ENCODE assay signal across 10 mouse cellular contexts in genomic region chr13:13835180-13835579, GRCm38 (mm10). TPM values are rescaled to one million over a fixed set of nuclear protein-coding genes. Genes with fewer than 3 reads are reported as not detected.
DNase-seq lines count a peak whose midpoint lies in the region; ATAC-seq and TF ChIP-seq lines count a peak whose summit lies in the region.
"Had no signal": no experiment of that assay in that cellular context is flagged by ENCODE, and none has a peak within 500 bp of the region (broad histone marks: within the 10 kb centered on the region; RNA-seq: fewer than 3 reads in every experiment).

No protein-coding gene starts in this region.

- H3K4me3 ChIP-seq in midbrain, embryonic 10.5 days = no peak overlapping the region
- no peak overlapping the region for H3K4me3 ChIP-seq in midbrain, embryonic 14.5 days (replicated peaks; ENCODE audit: low read depth, low read length)
- no peak overlapping the region for H3K4me3 ChIP-seq in liver, postnatal 0 days (ENCODE audit: low read depth, low read length)
- H3K4me3 ChIP-seq: megakaryocyte, embryonic 14.5 days had no signal

- no peak for ATAC-seq in midbrain, embryonic 14.5 days (ENCODE audit: low FRiP score, low TSS enrichment)
- ATAC-seq in liver, postnatal 0 days = no peak

- no peak for TF ChIP-seq EP300 in liver, postnatal 0 days (IDR thresholded peaks at IDR 0.05; ENCODE audit: low read depth)

- peaks cover 18% of the 10 kb centered on the region for H3K9me3 ChIP-seq in midbrain, embryonic 10.5 days (replicated peaks)
- 0 out of 2 replicates have a peak, but pooled peaks cover 4% of the 10 kb centered on the region for H3K9me3 ChIP-seq in midbrain, embryonic 14.5 days (ENCODE audit: control insufficient read depth, low read length)
- H3K9me3 ChIP-seq in liver, postnatal 0 days (ENCODE audit: low read length) = 0 out of 2 replicates have a peak, but pooled peaks cover 4% of the 10 kb centered on the region

- H3K36me3 ChIP-seq in midbrain, embryonic 10.5 days = no peaks in the 10 kb centered on the region
- H3K36me3 ChIP-seq in midbrain, embryonic 14.5 days (ENCODE audit: control insufficient read depth, insufficient read depth, low read length) = no peaks in the 10 kb centered on the region
- no peaks in the 10 kb centered on the region for H3K36me3 ChIP-seq in liver, postnatal 0 days (replicated peaks; ENCODE audit: insufficient read depth, low read length)

- peak; percentile 12 for DNase-seq in embryo, embryonic 10.5 days (ENCODE audit: low spot score)
- no peak for DNase-seq in embryo, embryonic 10 days (ENCODE audit: low spot score)
- peak; percentile 18 for DNase-seq in midbrain, embryonic 10.5 days (ENCODE audit: low spot score)
- no peak for DNase-seq in midbrain, embryonic 14.5 days
- DNase-seq in liver, postnatal 0 days = peak; percentile 33
- DNase-seq in thymus, postnatal 4 days = peak; percentile 76
- no peak for DNase-seq in left cerebral cortex, adult 9 months (ENCODE audit: low spot score in 2 of 2)
- no peak for DNase-seq in urinary bladder, postnatal 10 days (ENCODE audit: low spot score)

- no peak overlapping the region for H3K9ac ChIP-seq in midbrain, embryonic 14.5 days (replicated peaks; ENCODE audit: low read length)
- no peak overlapping the region for H3K9ac ChIP-seq in liver, postnatal 0 days (replicated peaks)
- H3K9ac ChIP-seq: hindbrain, embryonic 14.5 days had no signal

- H3K4me2 ChIP-seq in midbrain, embryonic 14.5 days (ENCODE audit: low read length) = no peak overlapping the region
- no peak overlapping the region for H3K4me2 ChIP-seq in liver, postnatal 0 days (ENCODE audit: low read depth, low read length)
- H3K4me2 ChIP-seq: hindbrain, embryonic 14.5 days had no signal

- WGBS in midbrain, embryonic 10.5 days = 66% methylated on average over 2 of the region's 2 CpGs
- WGBS in midbrain, embryonic 14.5 days = 64% methylated on average over 2 of the region's 2 CpGs
- WGBS in liver, postnatal 0 days (ENCODE audit: insufficient replicate concordance) = 49% methylated on average over 2 of the region's 2 CpGs

- H3K27me3 ChIP-seq in midbrain, embryonic 10.5 days (ENCODE audit: low read depth, poor library complexity, severe bottlenecking) = no peaks in the 10 kb centered on the region
- no peaks in the 10 kb centered on the region for H3K27me3 ChIP-seq in midbrain, embryonic 14.5 days (ENCODE audit: control insufficient read depth, insufficient read depth, low read length)
- no peaks in the 10 kb centered on the region for H3K27me3 ChIP-seq in liver, postnatal 0 days (ENCODE audit: insufficient read depth, low read length)
- H3K27me3 ChIP-seq: megakaryocyte, embryonic 14.5 days had no signal

- H3K4me1 ChIP-seq in midbrain, embryonic 10.5 days = no peaks in the 10 kb centered on the region
- H3K4me1 ChIP-seq in midbrain, embryonic 14.5 days (ENCODE audit: control insufficient read depth, insufficient read depth, low read length) = no peaks in the 10 kb centered on the region
- H3K4me1 ChIP-seq in liver, postnatal 0 days (ENCODE audit: insufficient read depth) = no peaks in the 10 kb centered on the region
- H3K4me1 ChIP-seq: megakaryocyte, embryonic 14.5 days had no signal

- no peak overlapping the region for H3K27ac ChIP-seq in midbrain, embryonic 10.5 days (replicated peaks)
- no peak overlapping the region for H3K27ac ChIP-seq in midbrain, embryonic 14.5 days (replicated peaks; ENCODE audit: low read depth, low read length)
- no peak overlapping the region for H3K27ac ChIP-seq in liver, postnatal 0 days (ENCODE audit: low read depth)
- H3K27ac ChIP-seq: hindbrain, embryonic 14.5 days had no signal

- TF ChIP-seq CTCF in liver, postnatal 0 days (IDR thresholded peaks at IDR 0.05; ENCODE audit: low read depth) = peak; percentile 72

RNA-seq across cellular contexts. Expression of gene Gng4, which starts 51.3 kb away (rescaled TPM):
- 0.53 and 1.4 TPM in 2 replicates for polyA plus RNA-seq in midbrain, embryonic 10.5 days (2016; fragmentation: Nextera tagmentation; extraction: Ambion mirVana)
- polyA plus RNA-seq in midbrain, embryonic 14.5 days (2014; fragmentation: Nextera tagmentation; extraction: Ambion mirVana) = 42.1 and 49.1 TPM in 2 replicates
- polyA plus RNA-seq in liver, postnatal 0 days (2015; fragmentation: Nextera tagmentation; extraction: Ambion mirVana) = not detected in 2 replicates

Comparison
In these comparisons a context has a peak if more than half of its experiments do, and no peak if none do; other contexts are left out.
1. DNase-seq: peak in embryo, embryonic 10.5 days (single experiment), midbrain, embryonic 10.5 days (single experiment), liver, postnatal 0 days (single experiment) and thymus, postnatal 4 days (single experiment); none in embryo, embryonic 10 days (single experiment), midbrain, embryonic 14.5 days (single experiment), left cerebral cortex, adult 9 months (0 of 2) and urinary bladder, postnatal 10 days (single experiment).
2. RNA of gene Gng4, which starts 51.3 kb away (polyA plus RNA-seq): 42.1 to 49.1 TPM in midbrain, embryonic 14.5 days; 0.53 to 1.4 TPM in midbrain, embryonic 10.5 days and not detected in liver, postnatal 0 days; every median in the first group is over 10 times any median in the second.